Mouse (Mus musculus) testis, adult 2 months (tissue): ENCODE measurements at regions not wholly inside any gene's neighbourhood (a gene's known extent, or its start where the extent isn't known, plus 50 kb on each side); places are given as distances from the start of the nearest gene placed in this dataset.

Experiments used
- CTCF ChIP-seq: fragments of 200-500 bp; IDR thresholded peaks from 2 replicates; pipeline ENCODE4 v1.5.1; 2012; ENCODE audit warnings: low read depth, mild to moderate bottlenecking, inconsistent platforms, low read length, moderate library complexity; ENCODE audit not compliant: control insufficient read depth, insufficient read depth, insufficient replicate concordance
- POLR2A ChIP-seq: fragments of 200-500 bp; IDR thresholded peaks from 2 replicates; pipeline ENCODE4 v1.6.1; 2012; ENCODE audit warnings: low read depth, mild to moderate bottlenecking, inconsistent platforms, low read length, moderate library complexity; ENCODE audit not compliant: control insufficient read depth

GRCm38 (mm10) chr1:96519347-96519746 lies 352.6 kb downstream of the Slco4c1 start:
- TF ChIP-seq CTCF (no peak), POLR2A (no peak)
